Mouse (Mus musculus) C3H10T1/2 (cell line): ENCODE data around the gene B4galt3. TPM values are rescaled to one million over a fixed set of nuclear protein-coding genes. Genes with fewer than 3 reads are reported as not detected.

Source experiments
- polyA plus RNA-seq, 2 experiments: library from polyadenylated mRNA; unstranded; fragments of >200 nt; fragmentation: generic; extraction: Trizol; gene quantifications; one replicate each; pipeline ENCODE4 v1.2.1; 2012; ENCODE audit warnings: missing spikeins in 2 of 2

B4galt3 gene
- polyA plus RNA-seq: 10 to 100 TPM in 1 of 2 experiments, 1 to 10 TPM in 1; 9.2 to 33.6 TPM

GRCm38 (mm10) chr1:171269848-171270572, at the start of gene B4galt3:
TSS of gene B4galt3 (plus strand) at chr1:171270328.

GRCm38 (mm10) chr1:171222238-171223155, 47.6 kb upstream of the B4galt3 start, which contains the start of gene Tomm40l:
TSS of gene Tomm40l (minus strand) at chr1:171222514.

GRCm38 (mm10) chr1:171224857-171225256, 45.3 kb upstream of the B4galt3 start, which contains the start of gene Apoa2:
TSS of gene Apoa2 (plus strand) at chr1:171225054.

DNA sequence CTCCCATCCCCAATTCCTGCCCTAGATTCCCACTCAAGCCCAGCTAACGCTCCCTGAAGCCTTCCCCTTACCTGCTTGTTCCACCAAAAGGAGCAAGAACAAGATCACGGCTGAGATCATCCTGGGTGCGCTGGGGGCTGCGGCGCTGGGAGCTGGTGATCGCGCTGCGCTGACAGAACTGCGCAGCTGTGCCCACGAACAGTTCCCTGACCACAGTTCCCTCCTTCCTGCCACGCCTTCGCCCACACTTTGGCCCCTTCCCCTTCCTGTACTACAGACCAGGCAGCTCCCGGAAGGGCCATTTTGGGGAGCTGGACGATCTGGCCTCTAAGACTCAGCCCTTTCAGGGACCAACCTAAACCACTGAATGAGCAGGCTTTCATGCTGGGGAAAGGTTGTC, 36.0 kb upstream of the B4galt3 start, which contains the start of gene Fcer1g:
Gene Fcer1g (minus strand): TSS at position 240 of the 400 bp plus-strand sequence.

GRCm38 (mm10) chr1:171249913-171250600, 20.1 kb upstream of the B4galt3 start, which contains the start of gene Adamts4:
TSS of gene Adamts4 (plus strand) at chr1:171250421.

DNA sequence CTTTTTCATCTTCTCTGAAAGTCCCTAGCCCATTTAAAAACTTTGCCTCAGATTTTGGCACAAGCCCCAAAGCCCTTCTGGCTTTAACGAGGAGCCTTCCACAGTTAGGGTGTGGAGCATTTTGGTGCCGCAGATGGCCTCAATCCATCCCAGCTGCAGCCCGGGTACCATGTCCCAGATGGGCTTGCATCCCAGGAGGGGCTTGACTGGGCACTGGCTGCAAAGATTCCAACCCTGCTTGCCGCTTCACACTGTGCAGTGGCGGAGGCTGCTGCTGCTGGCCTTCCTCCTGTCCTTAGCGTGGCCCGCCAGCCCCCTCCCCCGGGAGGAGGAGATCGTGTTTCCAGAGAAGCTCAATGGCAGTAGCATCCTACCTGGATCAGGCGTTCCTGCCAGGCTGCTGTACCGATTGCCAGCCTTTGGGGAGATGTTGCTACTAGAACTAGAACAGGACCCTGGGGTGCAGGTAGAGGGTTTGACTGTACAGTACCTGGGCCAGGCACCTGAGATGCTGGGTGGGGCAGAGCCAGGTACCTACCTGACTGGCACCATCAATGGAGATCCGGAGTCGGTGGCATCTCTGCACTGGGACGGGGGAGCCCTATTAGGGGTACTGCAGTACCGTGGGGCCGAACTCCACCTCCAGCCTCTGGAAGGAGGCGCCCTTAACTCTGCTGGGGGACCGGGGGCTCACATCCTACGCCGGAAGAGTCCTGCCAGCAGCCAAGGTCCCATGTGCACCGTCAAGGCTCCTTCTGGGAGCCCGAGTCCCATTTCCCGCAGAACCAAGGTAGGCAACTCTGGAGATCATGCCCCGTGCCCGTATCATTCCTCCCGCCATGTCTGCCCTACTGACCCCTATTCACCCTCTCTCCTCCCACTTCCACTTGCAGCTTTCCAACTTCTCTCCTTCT, 19.2 kb upstream of the B4galt3 start, which contains the start of gene Ndufs2:
Gene Ndufs2 (minus strand): TSS at position 709 of the 914 bp plus-strand sequence.

GRCm38 (mm10) chr1:171280916-171281527, 10.9 kb downstream of the B4galt3 start, which contains the start of gene Ppox:
TSS of gene Ppox (minus strand) at chr1:171281186.

GRCm38 (mm10) chr1:171287136-171288081, 17.3 kb downstream of the B4galt3 start, which contains the start of gene Usp21:
TSS of gene Usp21 (minus strand) at chr1:171287991.

GRCm38 (mm10) chr1:171294298-171295062, 24.4 kb downstream of the B4galt3 start, which contains the start of gene Ufc1:
TSS of gene Ufc1 (minus strand) at chr1:171295024.

Other genes starting within 250 kb of the B4galt3 start
- not detected for gene Fcgr3, start 205.4 kb upstream of the B4galt3 start, polyA plus RNA-seq
- 1 to 10 TPM in 1 of 2 experiments, under 1 TPM in 1; 0.47 to 2.7 TPM for gene Cfap126, start 156.4 kb upstream of the B4galt3 start, polyA plus RNA-seq
- gene Sdhc, start 119.7 kb upstream of the B4galt3 start, polyA plus RNA-seq: 100 to 1,000 TPM in 1 of 2 experiments, 10 to 100 TPM in 1; 72.7 to 128 TPM
- under 1 TPM; 0.07 to 0.42 TPM for gene Mpz, start 119.6 kb upstream of the B4galt3 start, polyA plus RNA-seq
- under 1 TPM in 1 of 2 experiments, not detected in 1; 0.11 TPM for gene Pcp4l1, start 74.1 kb upstream of the B4galt3 start, polyA plus RNA-seq
- under 1 TPM; 0.01 to 0.02 TPM for gene Nr1i3, start 56.4 kb upstream of the B4galt3 start, polyA plus RNA-seq
- 10 to 100 TPM; 30.8 to 39.3 TPM for gene Tomm40l, start 47.8 kb upstream of the B4galt3 start, polyA plus RNA-seq
- under 1 TPM in 1 of 2 experiments, not detected in 1; 0.33 TPM for gene Apoa2, start 45.3 kb upstream of the B4galt3 start, polyA plus RNA-seq
- gene Fcer1g, start 36.0 kb upstream of the B4galt3 start, polyA plus RNA-seq: under 1 TPM in 1 of 2 experiments, not detected in 1; 0.07 TPM
- 1 to 10 TPM in 1 of 2 experiments, under 1 TPM in 1; 0.25 to 8.9 TPM for gene Adamts4, start 19.9 kb upstream of the B4galt3 start, polyA plus RNA-seq
- gene Ndufs2, start 18.9 kb upstream of the B4galt3 start, polyA plus RNA-seq: 100 to 1,000 TPM; 163 to 201 TPM
- 10 to 100 TPM in 1 of 2 experiments, 1 to 10 TPM in 1; 7.7 to 19.8 TPM for gene Ppox, start 10.9 kb downstream of the B4galt3 start, polyA plus RNA-seq
- gene Usp21, start 17.7 kb downstream of the B4galt3 start, polyA plus RNA-seq: 10 to 100 TPM; 15.3 to 46.2 TPM
- gene Ufc1, start 24.7 kb downstream of the B4galt3 start, polyA plus RNA-seq: 100 to 1,000 TPM in 1 of 2 experiments, 10 to 100 TPM in 1; 96.6 to 138 TPM
- gene Dedd, start 58.8 kb downstream of the B4galt3 start, polyA plus RNA-seq: 10 to 100 TPM; 14.8 to 45.0 TPM
- gene Nit1, start 75.3 kb downstream of the B4galt3 start, polyA plus RNA-seq: 10 to 100 TPM in 1 of 2 experiments, 1 to 10 TPM in 1; 7.6 to 30.5 TPM
- 10 to 100 TPM; 29.8 to 51.1 TPM for gene Pfdn2, start 75.3 kb downstream of the B4galt3 start, polyA plus RNA-seq
- under 1 TPM in 1 of 2 experiments, not detected in 1; 0.05 TPM for gene Klhdc9, start 90.5 kb downstream of the B4galt3 start, polyA plus RNA-seq
- under 1 TPM; 0.02 to 0.04 TPM for gene Nectin4, start 99.8 kb downstream of the B4galt3 start, polyA plus RNA-seq
- under 1 TPM; 0.02 to 0.06 TPM for gene Arhgap30, start 118.6 kb downstream of the B4galt3 start, polyA plus RNA-seq
- 10 to 100 TPM; 23.4 to 86.2 TPM for gene Usf1, start 141.0 kb downstream of the B4galt3 start, polyA plus RNA-seq
- 1 to 10 TPM in 1 of 2 experiments, under 1 TPM in 1; 0.16 to 2.5 TPM for gene Tstd1, start 148.5 kb downstream of the B4galt3 start, polyA plus RNA-seq
- gene F11r, start 167.2 kb downstream of the B4galt3 start, polyA plus RNA-seq: under 1 TPM in 1 of 2 experiments, not detected in 1; 0.13 TPM
- 1 to 10 TPM in 1 of 2 experiments, under 1 TPM in 1; 0.81 to 6.3 TPM for gene Alyref2, start 233.2 kb downstream of the B4galt3 start, polyA plus RNA-seq